Mouse (Mus musculus) liver, embryonic 11.5 days (tissue): ENCODE data around the gene Sp7. TPM values are rescaled to one million over a fixed set of nuclear protein-coding genes. Genes with fewer than 3 reads are reported as not detected.

Experiments
- ATAC-seq: fragments of 200-750 bp; cut with Nextera tagmentation; replicated peaks from 2 replicates; pipeline ENCODE4 v1.8.0; 2017; ENCODE audit warnings: moderate number of reproducible peaks, mild to moderate bottlenecking, moderate TSS enrichment, moderate library complexity; ENCODE audit not compliant: low FRiP score
- DNase-seq: peaks from one replicate; pipeline ENCODE4 v3.0.0-alpha.2; 2017; ENCODE audit warnings: low spot score
- H3K27ac ChIP-seq: fragments of 300-500 bp; sonication (generic); 2 replicates; pipeline ENCODE4 v1.5.1; 2014; ENCODE audit warnings: mild to moderate bottlenecking, low read depth, low read length, control low read depth
- H3K27me3 ChIP-seq: fragments of 300-500 bp; sonication (generic); replicated peaks from 2 replicates; pipeline ENCODE4 v1.6.1; 2014; ENCODE audit warnings: low read length, mixed read lengths; ENCODE audit not compliant: control insufficient read depth, insufficient read depth
- H3K36me3 ChIP-seq: fragments of 300-500 bp; sonication (generic); 2 replicates; pipeline ENCODE4 v1.6.1; 2014; ENCODE audit warnings: mild to moderate bottlenecking, low read length, moderate library complexity, mixed read lengths; ENCODE audit not compliant: control insufficient read depth, insufficient read depth
- H3K4me1 ChIP-seq: fragments of 300-500 bp; sonication (generic); replicated peaks from 2 replicates; pipeline ENCODE4 v1.6.1; 2014; ENCODE audit warnings: low read length, mixed read lengths; ENCODE audit not compliant: control insufficient read depth, insufficient read depth
- H3K4me2 ChIP-seq: fragments of 300-500 bp; sonication (generic); 2 replicates; pipeline ENCODE4 v1.6.1; 2014; ENCODE audit warnings: mild to moderate bottlenecking, control low read depth, moderate library complexity
- H3K4me3 ChIP-seq: fragments of 300-500 bp; sonication (generic); 2 replicates; pipeline ENCODE4 v1.5.1; 2014; ENCODE audit warnings: low read depth, low read length, control low read depth
- H3K9ac ChIP-seq: fragments of 300-500 bp; sonication (generic); 2 replicates; pipeline ENCODE4 v1.6.1; 2014; ENCODE audit warnings: low read depth, low read length, control low read depth
- H3K9me3 ChIP-seq: fragments of 300-500 bp; sonication (generic); 2 replicates; pipeline ENCODE4 v1.6.1; 2016; ENCODE audit warnings: low read length, inconsistent platforms, mixed read lengths; ENCODE audit not compliant: control insufficient read depth
- WGBS: fragments of 180-500 bp; shearing (Covaris S2); extraction: QIAGEN DNeasy Blood & Tissue Kit; methylation state at CpG from one replicate; pipeline ENCODE4 v1.1.7; 2014; 5-methylcytosine and 5-hydroxymethylcytosine counted together
- polyA plus RNA-seq: library from polyadenylated mRNA; unstranded; fragments of >200 nt; fragmentation: Nextera tagmentation; extraction: Ambion mirVana; gene quantifications from 2 replicates; pipeline ENCODE4 v1.2.1, GENCODE M21; 2014

The Sp7 gene
- polyA plus RNA-seq, 1 experiment from 2014 or later: 1.5 TPM

DNA sequence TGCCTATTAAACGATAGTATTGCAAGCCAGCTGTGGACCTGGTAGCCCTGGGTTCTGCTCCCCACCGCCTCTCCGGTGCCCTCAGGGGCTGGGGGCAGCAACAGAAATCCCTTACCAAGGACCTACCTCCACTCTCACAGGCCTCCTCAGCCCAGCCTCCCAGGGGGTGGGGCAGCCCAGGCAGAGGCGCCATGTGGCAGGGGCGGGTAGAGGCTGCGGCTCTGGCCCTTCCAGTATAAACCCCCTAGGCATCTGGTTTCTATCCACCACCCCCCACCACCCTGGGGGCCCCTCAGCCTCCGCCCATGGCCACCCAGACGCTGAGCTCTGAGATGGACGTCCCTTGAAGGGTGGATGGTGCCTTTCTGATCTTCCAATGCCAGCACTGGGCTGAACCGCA is 3.7 kb upstream of the Sp7 start:
- no peak overlapping the region for H3K27ac ChIP-seq
- peak overlapping the region; percentile 45 for H3K4me2 ChIP-seq
- peaks cover 20% of the 10 kb centered on the region for H3K4me1 ChIP-seq
- no peaks in the 10 kb centered on the region for H3K36me3 ChIP-seq
- DNase-seq (no peak), ATAC-seq (peak; percentile 61)
- WGBS: 11% methylated on average over 10 of the region's 10 CpGs
- H3K27me3 ChIP-seq: peaks cover 42% of the 10 kb centered on the region
- H3K9ac ChIP-seq: no peak overlapping the region
- 0 out of 2 replicates have a peak overlapping the region, but pooled peaks have one; percentile 21 for H3K4me3 ChIP-seq
- H3K9me3 ChIP-seq: no peaks in the 10 kb centered on the region

GRCm38 (mm10) chr15:102369972-102370371 is 3.0 kb upstream of the Sp7 start:
- H3K36me3 ChIP-seq: no peaks in the 10 kb centered on the region
- WGBS: 13% methylated on average over 13 of the region's 13 CpGs
- peaks cover 26% of the 10 kb centered on the region for H3K4me1 ChIP-seq
- H3K4me3 ChIP-seq: no peak overlapping the region
- H3K4me2 ChIP-seq: peak overlapping the region; percentile 45
- H3K9me3 ChIP-seq: no peaks in the 10 kb centered on the region
- H3K27ac ChIP-seq: no peak overlapping the region
- DNase-seq (no peak), ATAC-seq (no peak)
- no peak overlapping the region for H3K9ac ChIP-seq
- peaks cover 49% of the 10 kb centered on the region for H3K27me3 ChIP-seq

- peak overlapping the region; percentile 41; the same call in 1 of the 2 replicates for H3K9ac ChIP-seq
- DNase-seq: no peak
- H3K4me2 ChIP-seq: peak overlapping the region; percentile 59
- H3K27me3 ChIP-seq: peaks cover 55% of the 10 kb centered on the region
- no peaks in the 10 kb centered on the region for H3K36me3 ChIP-seq
- 10% methylated on average over 7 of the region's 7 CpGs for WGBS
- H3K4me3 ChIP-seq: peak overlapping the region; percentile 5; the same call in 1 of the 2 replicates
- peaks cover 32% of the 10 kb centered on the region for H3K4me1 ChIP-seq
- H3K27ac ChIP-seq: no peak overlapping the region
- no peaks in the 10 kb centered on the region for H3K9me3 ChIP-seq
- no peak for ATAC-seq
These were observed 744 bp downstream of the Sp7 start for GRCm38 (mm10) chr15:102366238-102366637.

DNA sequence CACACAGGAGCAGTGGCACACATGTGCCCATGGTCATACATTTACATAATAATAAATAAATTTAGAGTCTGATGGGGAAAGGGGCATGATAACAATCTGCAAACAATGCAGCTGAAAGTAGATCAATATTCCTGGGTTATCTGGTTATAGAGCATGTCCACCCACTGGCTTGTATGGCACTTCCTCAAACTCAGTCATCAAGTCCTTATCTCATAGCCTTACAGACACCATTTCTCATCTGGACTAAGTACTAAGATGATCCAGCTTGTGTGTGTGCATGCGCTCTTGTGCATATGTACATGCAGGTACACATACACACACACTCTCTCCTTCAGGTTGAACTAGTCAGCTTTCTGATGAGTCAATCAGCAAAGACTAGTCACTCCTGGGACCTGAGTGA is 2.3 kb downstream of the Sp7 start:
- WGBS: 62% methylated on average over 1 of the region's 1 CpGs
- DNase-seq (no peak), ATAC-seq (no peak)
- Histone ChIP-seq H3K27ac (no peak overlapping the region), H3K4me2 (no peak overlapping the region), H3K36me3 (no peaks in the 10 kb centered on the region), H3K4me3 (no peak overlapping the region), H3K9me3 (no peaks in the 10 kb centered on the region), H3K27me3 (peaks cover 46% of the 10 kb centered on the region), H3K9ac (no peak overlapping the region), H3K4me1 (peaks cover 24% of the 10 kb centered on the region)

- Histone ChIP-seq H3K36me3 (no peaks in the 10 kb centered on the region), H3K9me3 (no peaks in the 10 kb centered on the region), H3K27me3 (peaks cover 64% of the 10 kb centered on the region), H3K9ac (peak overlapping the region; percentile 48; the same call in 1 of the 2 replicates), H3K4me1 (peaks cover 27% of the 10 kb centered on the region), H3K4me2 (peak overlapping the region; percentile 55), H3K27ac (no peak overlapping the region), H3K4me3 (peak overlapping the region; percentile 21; the same call in 1 of the 2 replicates)
- DNase-seq (no peak), ATAC-seq (no peak)
- WGBS: 12% methylated on average over 14 of the region's 14 CpGs
These were observed 4.3 kb downstream of the Sp7 start for GRCm38 (mm10) chr15:102362648-102363047.

- H3K27me3 ChIP-seq: peaks cover 56% of the 10 kb centered on the region
- H3K9me3 ChIP-seq: no peaks in the 10 kb centered on the region
- 27% methylated on average over 5 of the region's 5 CpGs for WGBS
- DNase-seq (no peak), ATAC-seq (no peak)
- H3K9ac ChIP-seq: no peak overlapping the region
- peaks cover 17% of the 10 kb centered on the region for H3K4me1 ChIP-seq
- no peak overlapping the region for H3K27ac ChIP-seq
- no peaks in the 10 kb centered on the region for H3K36me3 ChIP-seq
- no peak overlapping the region for H3K4me3 ChIP-seq
- no peak overlapping the region for H3K4me2 ChIP-seq
These were observed 8.1 kb downstream of the Sp7 start for GRCm38 (mm10) chr15:102358834-102359233.

DNA sequence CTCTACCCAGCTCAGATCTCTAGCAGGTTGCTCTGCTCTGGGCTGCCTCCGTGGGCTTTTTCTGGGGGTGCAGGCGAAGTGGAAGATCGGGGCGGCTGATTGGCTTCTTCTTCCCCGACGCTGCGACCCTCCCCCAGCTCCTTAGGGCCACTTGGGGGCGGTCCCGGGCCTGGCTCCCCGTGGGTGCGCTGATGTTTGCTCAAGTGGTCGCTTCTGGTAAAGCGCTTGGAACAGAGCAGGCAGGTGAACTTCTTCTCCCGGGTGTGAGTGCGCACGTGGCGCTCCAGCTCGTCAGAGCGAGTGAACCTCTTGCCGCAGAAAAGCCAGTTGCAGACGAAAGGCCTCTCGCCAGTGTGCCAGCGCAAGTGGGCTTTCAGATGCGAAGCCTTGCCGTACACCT is 8.9 kb downstream of the Sp7 start:
- H3K4me3 ChIP-seq: peak overlapping the region; percentile 23; the same call in 1 of the 2 replicates
- peak overlapping the region; percentile 50 for H3K4me2 ChIP-seq
- H3K9me3 ChIP-seq: no peaks in the 10 kb centered on the region
- no peaks in the 10 kb centered on the region for H3K36me3 ChIP-seq
- no peak for ATAC-seq
- 5% methylated on average over 25 of the region's 25 CpGs for WGBS
- H3K27ac ChIP-seq: no peak overlapping the region
- H3K4me1 ChIP-seq: peaks cover 17% of the 10 kb centered on the region
- DNase-seq: no peak
- H3K27me3 ChIP-seq: peaks cover 54% of the 10 kb centered on the region
- H3K9ac ChIP-seq: peak overlapping the region; percentile 34; the same call in 1 of the 2 replicates

DNA sequence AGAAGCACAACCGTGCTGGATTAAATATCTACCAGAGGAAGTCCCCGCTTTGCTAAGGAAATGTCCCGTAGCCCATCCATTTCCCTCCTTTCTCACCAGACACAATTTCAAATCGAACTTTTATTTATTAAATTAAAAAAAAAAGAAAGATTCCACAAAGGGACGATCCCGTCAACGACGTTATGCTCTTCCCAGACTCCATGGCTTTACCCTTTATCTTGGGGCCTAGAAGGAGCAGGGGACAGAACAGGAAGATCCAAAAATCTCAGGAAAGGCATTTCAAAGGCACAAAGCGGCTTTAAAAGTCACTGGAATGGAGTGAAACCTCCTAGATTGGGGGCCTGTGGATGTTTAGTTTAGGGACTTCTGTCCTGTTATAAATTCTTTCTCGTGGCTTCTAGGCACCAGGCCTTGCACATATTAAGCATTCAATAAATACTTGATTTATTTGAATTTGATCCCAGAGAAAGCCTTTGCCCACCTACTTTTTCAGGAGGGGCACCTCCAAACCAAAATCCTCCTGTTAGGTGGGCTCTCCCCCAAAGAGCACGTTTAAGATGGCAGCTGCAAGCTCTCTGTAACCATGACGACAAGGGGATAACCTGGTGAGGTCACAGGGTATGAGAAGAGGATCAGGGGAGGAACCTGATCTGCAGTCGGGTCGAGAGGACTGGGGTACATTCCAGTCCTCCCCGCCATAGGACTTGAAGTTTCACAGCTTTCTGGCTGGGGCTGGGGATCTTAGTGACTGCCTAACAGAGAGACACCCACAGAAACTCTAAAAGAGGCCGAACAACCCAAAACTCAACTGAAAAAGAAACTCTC is 10.3 kb downstream of the Sp7 start:
- H3K9ac ChIP-seq: no peak overlapping the region
- no peaks in the 10 kb centered on the region for H3K9me3 ChIP-seq
- no peak for DNase-seq
- no peak overlapping the region for H3K27ac ChIP-seq
- no peak overlapping the region for H3K4me3 ChIP-seq
- no peak for ATAC-seq
- H3K4me2 ChIP-seq: peak overlapping the region; percentile 99
- 31% methylated on average over 16 of the region's 16 CpGs for WGBS
- H3K36me3 ChIP-seq: no peaks in the 10 kb centered on the region
- H3K27me3 ChIP-seq: peaks cover 48% of the 10 kb centered on the region
- peaks cover 9% of the 10 kb centered on the region for H3K4me1 ChIP-seq
